Mouse (Mus musculus) 3T3-L1 (cell line): ENCODE results near the gene Ptprg.
"Not testable (repeated sequence)": the region's sequence is repeated elsewhere in the genome, so short reads cannot be mapped to it uniquely, and the experiment has no call there.

Experiments used
- DNase-seq: peaks from one replicate; pipeline ENCODE4 v3.0.0-alpha.2; 2015; ENCODE audit warnings: low read depth, low spot score

Ptprg gene

DNA sequence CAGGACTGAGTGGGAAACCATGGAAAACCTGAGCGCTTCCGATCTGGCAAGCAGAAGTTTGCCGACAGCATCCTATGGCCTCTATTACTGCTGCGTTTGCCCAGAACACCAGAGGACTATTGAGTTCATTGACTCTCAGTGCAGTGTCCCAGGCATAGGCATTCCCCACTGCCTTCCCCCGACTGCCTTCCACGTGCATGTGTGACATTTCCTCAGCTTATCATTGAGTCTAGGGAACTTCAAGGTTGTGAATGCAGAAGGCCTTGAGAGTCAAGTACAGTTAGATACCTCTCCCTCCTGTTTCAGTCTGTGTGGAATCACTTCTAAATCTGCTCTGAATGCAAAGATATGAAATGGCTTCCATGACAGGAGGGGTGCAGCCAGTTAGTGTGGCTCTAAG is 488.2 kb downstream of the Ptprg start:
- no peak for DNase-seq

DNA sequence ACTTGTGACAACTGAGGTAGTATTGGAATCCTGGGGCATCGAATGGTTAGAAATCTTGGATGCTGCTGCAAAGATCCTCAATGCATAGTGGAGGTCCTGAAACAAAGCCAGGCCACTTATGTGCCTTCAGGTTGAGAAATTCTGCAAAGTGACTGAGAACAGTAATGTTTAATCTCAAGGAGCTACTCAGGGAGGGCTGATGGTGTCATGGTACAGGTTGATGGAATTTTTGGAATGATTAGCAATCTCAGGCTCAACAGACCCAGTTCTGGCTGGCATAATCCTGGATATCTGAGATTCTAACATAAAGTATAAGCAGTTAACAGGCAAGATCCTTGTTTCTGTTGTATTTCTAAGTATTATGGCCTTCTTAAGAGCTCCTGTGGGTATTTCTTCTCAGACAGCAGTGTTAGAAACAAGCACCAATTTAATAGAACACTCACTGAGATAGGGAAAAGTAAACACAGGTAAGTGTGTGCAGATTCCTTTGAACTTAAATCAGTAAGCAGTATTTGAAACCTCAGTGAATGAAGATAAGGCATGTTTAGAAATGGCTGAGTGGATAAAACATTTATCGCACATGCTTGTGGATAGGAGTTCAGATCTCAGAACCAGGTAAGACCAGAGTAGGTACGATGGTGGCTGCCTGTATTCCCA is 493.0 kb downstream of the Ptprg start:
- no peak for DNase-seq

DNA sequence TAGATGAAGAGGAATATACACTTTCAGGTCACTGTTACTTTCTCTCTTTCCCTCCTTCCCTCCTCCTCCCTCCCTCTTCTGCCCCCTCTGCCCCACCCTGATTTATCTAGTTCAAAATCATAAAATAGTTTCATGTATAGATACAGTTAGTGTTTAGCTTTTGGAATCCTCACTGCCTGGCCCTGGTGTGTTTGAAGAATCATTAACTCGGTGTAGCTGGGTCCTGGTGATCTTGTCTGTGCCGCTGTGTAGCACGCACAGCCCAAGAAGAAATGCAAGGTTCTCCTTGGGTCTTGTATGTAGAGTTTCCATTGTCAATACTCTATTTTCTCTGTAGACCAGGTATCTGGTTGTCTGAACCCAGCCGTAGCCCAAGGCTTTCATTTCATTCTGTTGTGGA is 494.3 kb downstream of the Ptprg start:
- DNase-seq, result no peak

DNA sequence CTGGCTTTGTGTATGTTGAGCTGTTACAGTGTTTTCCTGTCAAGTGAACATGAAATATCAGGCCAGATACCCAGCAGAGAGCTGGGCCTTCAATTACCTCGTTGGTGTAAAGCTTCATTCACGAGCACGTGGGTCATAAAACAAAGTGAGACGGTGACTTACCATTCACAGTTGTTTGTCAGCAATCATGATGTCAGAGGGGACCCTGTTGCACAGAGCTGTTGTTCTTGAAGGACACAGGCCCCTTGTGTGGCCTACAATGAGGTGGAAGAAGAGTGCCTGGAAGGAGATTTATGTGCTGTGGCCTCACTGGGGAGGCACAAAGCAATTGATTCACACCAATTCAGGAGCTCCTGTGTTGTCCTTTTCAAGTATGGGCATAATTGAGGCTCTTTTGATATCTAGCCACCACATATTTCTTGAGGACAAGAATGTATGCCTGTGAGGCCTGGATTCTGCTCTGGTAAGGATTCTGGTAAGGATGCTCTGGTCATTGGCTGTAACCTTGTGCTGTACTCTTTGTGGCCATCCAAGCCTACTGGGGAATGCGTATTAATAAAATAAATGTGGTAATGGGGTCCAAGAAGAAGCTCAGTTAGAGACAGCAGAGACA is 503.7 kb downstream of the Ptprg start:
- no peak for DNase-seq

DNA sequence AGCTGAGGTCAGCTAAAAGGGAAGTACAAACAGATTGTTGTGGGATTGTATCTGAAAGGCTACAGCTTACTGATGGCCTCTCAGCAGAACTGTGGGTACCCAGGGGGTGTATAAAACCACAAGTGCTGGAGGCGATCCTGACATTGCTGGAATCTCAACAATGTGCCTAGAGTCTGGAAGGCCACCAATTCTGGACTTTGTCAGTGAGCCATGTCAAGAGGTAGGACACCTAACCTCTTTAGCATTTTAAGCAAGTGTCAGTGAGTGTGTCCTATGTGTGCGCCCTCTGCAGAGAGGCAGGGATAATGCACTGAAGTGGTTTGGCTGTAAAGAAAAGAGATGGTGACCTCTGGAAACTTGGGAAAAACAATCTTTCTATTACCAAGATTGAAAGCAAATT is 504.5 kb downstream of the Ptprg start:
- no peak for DNase-seq

DNA sequence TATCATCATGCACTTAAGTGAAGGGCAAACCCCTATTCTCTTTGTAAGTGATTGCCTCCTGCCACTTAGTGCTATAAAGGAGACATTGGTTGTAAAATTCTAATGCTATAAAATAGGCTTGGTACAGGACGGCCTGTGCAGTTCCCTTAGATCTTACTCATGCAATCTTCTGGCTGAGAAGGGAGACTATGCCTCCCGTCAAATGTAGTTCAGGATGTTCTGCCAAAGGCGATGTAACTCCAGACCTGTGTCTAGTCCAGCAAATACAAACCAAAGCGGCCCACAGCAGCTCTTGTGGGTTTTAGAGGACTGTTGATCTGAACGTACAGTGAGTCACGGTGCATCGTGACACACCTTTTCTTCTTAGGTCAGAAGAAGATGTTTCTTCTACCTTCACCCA is 505.8 kb downstream of the Ptprg start:
- DNase-seq, result no peak

DNA sequence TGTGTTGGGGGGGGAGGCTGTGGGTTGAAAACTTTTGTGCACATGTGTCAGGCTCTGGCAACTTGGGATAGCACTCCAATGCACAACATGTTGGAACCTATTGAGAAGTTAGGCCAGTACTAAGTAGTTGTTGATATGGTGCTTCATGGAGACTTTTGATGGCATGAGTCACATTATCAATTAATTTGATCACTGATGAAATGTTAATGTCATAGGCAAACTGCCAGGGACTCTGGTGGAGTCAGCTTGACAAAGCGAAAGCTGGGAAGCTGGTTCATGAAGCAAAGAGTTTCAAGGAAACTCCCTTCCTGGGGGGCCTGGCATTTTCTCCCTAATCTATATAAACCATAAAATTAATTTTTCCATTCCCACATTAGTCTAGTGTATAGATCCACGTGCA is 508.0 kb downstream of the Ptprg start:
- not testable (repeated sequence) for DNase-seq

DNA sequence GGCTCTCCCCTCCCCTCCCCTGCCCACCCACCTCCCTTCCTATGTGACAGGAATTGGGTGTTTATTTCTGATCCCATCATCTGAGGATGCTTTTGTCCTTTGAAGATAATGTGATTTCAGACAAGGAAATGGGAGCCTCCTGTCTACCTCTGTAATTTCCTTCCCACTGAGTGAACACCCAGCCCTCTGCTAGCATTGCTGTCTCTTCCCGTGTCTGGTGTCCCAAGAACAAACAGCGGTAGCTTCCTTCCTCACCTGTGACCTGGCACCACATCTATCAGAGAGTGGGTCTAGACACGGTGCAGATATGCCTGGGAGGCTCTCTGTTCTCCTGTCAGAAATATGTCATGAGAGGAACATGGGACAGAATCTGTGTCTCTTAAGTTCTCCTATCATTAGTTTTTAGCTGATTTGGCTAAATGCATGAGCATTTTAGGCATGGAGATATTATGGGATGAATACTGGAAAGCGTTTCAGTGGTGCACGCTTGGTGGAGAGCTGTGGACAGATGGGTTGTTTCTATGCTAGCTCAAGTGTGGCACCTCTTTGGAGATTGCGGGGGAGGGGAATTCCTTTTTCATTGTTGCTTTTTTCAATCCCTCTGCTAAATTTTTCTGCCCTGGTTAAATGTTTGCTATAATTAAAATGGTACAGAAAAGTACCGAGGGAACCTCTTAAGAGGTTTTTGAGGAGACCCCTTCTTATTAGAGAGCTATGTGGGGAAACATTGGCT is 509.5 kb downstream of the Ptprg start:
- DNase-seq, result no peak

DNA sequence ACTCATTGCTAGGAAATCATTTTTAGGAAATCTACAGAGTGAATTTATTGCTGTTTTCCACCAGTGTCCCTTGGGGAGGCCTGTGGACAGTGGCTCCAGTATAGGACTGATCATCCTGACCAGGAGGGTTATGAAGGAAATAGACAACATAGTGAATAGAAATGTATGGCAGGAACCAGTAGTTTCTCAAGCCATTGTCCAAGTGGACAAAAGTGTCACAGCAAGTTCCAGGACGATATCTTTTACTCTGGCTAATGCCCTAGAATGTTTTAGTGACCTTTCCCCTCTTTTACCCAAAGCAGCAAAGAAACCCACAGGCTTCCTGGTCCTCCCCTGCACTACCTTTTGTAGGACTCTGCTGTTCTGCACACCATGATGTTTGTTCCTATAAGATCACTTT is 511.7 kb downstream of the Ptprg start:
- DNase-seq, result no peak

DNA sequence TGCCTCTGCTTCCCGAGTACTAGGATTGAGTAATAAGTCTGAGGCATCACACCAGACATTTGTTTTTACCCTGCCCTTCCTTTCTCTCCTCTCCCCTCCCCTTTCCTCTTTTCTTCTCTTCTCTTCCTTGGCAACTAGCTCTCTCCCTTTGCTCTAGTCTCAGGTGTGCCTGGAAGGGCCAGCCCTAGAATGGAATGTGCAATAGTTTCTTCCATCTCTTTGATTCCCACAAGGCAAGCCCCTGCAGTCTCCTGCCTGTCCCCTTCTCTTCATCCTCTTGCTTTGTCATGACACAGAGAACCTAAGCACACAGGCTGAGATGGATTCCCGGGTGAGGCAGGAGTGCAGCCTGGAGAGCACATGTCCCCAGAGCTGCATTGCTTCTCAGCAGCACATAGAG is 512.4 kb downstream of the Ptprg start:
- DNase-seq, result no peak

DNA sequence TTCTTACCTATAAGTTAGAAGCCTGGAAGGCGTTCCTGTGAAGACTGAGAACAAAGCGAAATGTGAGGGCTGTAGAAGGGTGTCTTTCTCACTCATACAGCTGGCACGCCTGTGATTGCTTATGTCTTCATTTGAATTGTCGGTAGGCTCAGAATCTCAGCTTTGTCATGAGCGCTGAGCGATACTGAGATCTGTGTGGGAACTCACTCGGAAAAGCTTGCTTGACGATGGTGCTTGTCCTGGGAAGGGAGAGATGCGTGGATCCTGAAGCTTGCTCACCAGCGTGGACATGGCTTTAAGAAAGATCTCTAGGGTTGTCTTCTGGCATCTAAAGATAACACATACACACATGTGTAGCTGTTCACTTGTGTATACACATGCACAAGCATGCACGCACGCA is 516.4 kb downstream of the Ptprg start:
- DNase-seq, result no peak

DNA sequence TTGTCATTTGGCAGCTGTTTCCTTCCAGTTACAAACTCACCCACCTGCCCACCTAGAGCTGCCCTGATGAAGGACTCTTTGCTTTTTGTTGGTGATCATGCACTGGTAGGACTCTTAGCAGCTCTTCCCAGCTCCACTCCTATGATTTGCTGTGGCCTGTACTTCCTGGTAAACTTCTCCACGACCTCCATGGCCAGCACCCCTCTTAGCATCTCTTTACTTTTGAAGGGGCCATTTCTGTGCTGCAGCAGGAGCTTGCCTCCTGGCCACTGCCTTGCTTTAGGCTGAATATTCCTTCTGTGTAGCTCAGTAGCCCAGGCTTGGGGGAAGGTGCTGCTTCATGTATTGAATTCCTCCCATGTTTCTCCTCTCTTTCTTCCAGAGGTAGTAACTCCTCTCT is 517.0 kb downstream of the Ptprg start:
- DNase-seq, result no peak

DNA sequence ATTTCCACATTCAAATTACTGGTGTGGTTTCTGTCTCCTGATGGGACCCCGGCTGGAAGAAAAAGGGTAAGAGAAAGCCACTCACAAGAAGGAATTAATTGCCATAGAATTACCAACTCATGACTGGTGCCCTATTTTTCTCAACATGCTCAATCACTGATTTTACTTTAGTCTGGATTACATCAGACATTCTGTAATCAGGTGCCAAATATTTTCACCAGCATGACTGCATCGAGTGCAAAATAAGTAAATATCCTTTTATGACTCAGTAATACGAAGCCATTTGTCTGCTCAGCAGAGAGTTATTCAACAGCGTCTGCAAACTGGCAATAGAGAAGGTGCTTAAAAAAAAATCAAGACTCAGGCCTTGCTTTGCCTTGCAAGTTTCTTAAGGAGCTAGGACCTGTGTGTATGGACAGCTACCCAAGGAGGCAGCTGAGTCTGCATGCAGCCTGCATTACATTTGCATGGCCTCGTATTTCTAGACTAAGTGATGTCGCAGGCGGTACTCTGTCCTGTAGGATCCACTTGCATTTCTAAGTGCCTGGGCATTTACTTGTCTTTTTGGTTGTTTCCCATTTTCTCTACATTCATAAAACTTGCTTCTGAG is 517.6 kb downstream of the Ptprg start:
- DNase-seq, result no peak

DNA sequence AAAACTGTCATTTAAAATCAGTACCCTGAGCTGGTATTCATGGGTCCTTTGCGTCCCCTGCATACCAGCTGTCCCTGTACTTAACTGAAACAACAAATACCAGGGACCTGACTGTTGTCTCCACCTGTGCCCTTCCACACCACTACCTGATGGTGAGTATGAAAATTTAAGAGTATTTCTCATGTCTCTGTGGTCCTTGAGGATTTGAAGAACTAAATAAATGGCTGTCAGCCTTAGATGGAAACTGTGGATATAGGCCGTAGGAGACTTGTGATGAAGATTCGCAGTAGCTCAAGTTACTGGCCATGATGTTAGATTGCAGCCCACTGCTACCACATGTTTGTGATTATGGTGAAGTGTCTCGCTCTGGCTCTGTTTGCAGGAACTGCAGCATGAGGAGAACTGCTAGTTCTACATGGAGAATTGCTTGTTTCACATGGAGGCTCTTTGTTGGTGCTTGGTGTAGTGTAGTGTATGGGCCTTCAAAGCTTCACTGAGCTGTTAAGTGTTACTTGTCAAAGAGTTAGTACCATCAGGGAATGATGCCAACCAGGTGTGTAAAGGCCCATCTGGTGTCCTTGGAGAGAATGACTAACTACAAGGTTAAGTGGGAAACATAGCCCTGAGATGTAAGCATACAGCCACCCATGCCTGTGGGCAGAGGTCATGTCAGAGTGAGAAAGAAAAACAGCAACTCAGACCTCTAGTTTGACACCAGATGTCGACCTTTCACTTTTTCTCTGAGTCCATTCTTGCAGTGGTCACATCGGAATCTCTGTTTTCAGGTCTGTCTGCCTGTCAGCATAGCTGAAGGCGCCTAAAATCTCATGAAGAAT is 518.9 kb downstream of the Ptprg start:
- DNase-seq, result no peak

DNA sequence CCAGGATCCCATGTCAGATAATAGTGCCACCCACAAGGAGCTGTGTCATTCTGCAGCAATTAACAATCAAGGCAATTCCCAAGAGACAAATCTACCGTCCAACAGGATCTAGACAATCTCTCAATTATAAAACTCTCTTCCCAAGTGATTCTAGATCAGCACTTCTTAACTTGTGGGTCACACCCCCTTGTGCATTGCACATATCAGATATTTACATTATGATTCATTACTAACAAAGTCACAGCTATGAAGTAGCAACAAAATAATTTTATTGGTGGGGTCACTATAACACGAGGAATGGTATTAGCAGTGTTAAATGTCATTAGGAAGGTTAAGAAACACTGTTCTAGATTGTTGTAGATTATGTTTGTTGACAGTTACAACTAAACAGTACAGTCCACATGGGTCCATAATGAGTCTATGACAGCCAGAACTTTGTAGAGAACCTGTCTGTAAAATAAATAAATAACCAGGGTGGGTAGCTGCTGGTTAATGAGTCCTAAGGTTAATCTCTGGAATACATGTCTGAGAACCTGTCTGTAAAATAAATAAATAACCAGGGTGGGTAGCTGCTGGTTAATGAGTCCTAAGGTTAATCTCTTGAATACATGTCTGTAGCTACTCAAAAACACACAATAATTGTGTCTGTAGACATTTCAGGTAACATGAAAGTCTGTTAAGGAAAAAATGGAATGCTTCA is 520.2 kb downstream of the Ptprg start:
- no peak for DNase-seq

DNA sequence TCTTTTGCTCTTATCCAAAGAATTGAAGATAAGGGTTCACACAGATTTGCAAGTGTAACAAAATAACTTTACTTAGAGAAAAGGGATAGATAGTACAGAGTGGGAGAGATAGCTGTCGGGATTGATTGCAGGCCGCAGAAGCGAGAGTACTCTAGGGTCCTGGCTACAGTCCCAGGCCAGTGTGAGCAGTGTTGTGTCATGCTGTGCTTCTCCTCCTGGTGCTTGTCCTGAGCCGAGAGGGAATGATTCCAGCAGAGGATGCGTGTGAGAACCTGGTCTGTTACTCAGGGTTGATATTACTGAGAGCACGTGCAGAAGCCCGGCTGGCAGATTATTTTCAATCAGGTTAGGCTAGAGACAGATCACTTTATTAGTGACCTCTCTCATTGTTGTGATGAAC is 523.9 kb downstream of the Ptprg start:
- no peak for DNase-seq

DNA sequence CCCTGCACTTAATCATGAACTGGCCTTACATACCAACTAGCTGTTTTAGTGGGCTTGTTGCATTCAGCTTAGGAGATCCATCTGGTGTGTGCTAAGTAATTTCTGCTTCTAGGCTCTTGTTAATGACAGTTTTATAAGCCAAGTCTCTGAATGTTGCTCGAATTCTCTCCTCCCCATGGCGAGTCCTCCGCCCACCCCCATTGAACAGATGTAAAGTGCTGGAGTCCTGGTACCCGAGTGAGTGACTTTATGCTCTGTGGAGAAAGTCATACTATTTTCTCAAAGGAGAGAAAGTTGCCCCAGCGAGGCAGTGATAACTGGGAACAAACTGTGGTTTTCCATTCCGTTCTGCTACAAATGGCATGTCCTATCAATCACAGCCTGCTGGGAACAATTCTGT is 525.9 kb downstream of the Ptprg start:
- DNase-seq, result no peak

DNA sequence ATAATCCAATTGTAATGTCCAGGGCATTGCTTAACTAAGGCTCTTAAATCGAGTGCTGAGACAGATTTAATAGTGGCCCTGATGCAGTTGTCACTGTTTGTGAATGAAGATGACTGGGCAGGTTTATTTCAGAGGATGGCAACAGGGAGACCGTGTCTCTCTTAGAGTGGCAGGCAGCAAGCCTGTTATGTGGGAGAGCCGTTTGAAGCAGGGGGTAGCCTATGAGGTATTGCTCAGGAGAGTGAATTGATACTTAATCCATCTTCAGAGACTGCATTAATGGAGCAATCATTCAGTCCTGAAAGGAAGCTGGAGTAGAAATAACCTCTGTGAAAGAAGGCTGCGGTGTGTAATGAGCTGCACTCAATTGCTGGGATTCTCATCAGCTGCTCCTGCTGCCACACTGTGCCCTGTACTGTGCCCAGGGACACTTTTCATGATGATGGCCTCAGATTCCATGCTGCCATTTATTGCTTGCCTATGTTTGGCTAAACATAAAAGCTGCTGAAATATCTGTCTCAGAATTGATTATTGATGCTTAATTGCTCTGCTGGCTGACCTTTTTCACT is 526.6 kb downstream of the Ptprg start:
- no peak for DNase-seq

DNA sequence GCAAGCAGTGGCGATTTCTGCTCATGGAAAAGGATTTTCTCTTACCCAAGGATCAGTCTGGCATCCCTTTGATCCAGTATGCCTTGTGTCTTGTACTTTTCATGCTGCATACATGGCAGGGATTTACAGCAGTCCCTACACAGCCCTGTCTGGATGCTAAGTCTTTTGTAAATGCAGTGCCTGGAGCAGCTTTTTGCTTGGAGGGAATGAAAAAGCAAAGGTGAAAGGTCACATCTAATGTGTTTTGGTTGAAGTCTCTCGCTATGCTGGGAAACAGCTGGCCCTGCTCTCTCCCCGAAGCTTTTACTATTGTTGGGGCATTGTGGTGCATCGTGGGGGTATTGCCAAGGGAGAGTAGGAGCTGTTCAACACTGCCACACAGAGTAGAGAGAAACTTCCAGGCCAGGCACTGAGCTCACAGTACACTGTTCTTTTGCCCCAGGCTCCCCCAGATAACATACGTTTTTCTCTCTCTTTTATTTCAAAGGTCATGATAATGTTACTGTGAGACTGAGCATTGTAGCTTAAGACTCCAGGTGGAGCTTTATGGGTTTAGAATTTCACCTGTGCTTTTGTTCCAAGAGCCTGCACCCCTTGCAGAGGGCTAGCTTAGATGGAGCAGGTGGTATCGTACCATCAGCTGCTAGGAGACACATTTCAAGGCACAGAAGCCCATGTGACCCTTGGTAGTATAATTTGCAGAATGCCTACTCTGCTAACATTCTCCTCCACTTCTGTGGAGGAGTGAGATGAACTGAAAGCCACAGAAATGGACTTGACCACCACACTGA is 529.0 kb downstream of the Ptprg start:
- no peak for DNase-seq

DNA sequence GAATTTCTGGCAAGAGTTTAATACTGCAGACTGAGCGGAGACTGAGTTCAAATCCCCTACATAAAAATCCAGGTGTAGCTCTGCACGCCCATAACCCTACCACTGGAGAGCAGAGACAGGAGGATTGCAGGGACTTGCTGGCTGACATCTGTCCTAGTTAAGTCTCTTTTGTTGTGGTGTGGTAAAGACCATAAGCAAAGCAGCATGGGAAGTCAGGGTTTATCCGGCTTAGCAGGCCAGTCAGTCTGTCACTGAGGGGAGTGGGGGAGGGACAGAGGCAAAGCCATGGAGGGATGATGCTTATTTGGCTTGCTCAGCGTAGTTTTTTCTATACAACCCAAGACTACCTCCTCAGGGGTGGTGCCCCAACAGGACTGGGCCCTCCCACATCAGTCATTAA is 530.7 kb downstream of the Ptprg start:
- DNase-seq, result no peak
